Mouse (Mus musculus) adrenal gland, adult (tissue): ENCODE measurements around the gene Hrc.
A peak's percentile ranks its signal among the peaks of the same experiment; 100 is the strongest.

Source experiments
- DNase-seq, 2 experiments: peaks; one replicate each; pipeline ENCODE4 v3.0.0; 2022 to 2023; ENCODE audit warnings: low spot score in 1 of 2; ENCODE audit not compliant: inconsistent age in 2 of 2

Gene Hrc

DNA sequence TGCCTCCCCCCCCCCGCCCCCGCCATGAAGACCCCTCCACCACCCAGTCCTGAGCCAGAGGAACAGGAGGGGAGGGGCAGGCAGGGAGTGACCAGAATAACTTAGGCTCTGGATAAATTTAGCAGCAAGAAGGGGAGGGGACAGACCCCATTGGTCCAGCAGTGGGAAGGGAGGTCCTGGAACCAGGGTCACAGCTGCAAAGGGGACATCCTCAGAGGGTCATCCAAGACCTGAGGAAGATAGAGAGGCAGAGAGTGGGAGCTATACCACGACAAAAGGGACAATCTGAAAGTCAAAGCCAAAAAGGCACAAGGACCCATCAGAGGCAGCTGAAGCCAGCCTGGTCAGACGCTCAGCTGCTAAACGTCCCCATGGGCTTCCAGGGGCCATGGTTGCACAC lies at the start of gene Hrc:
Hrc (plus strand) TSS at position 235 of the 400 bp plus-strand sequence.
- no peak for DNase-seq

DNA sequence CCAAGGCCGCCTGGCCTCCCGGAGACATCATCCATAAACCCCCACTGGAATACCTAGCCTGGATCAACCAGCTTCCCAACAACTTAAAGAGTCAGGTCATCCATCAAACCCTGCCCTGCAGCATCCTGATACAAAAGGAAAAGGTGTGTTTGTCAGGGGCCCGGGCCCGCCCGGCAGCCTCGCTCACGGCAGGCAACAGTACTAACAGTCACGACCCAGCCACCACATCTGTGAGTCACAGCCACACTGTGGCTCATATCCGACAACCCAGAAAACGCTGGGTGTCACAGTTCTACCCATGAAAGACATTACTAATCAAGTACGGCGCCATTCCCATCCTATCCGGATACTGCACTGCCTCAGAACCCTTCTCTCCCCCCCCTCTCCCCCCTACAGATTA lies 48.6 kb upstream of the Hrc start:
- no peak for DNase-seq

DNA sequence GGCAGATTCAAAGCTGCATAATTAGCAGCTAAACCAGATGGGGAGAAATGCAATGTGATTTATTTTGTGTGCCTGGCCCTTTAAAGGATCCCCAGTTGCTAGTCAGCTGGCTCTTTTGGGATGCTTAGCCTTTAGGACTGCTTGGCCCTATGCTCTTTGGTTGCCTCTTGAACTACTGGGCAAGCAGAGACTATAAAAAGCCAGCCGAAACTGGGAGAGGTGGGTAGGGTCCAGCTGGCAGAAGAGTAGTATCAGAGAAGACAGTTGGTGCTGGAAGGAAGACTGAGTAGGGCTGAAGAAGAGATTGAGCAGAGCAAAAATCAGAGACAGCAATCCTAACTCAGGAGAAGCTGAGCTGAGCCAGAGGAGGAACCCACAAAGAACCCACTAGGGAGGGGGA lies 38.5 kb upstream of the Hrc start:
- DNase-seq = no peak

DNA sequence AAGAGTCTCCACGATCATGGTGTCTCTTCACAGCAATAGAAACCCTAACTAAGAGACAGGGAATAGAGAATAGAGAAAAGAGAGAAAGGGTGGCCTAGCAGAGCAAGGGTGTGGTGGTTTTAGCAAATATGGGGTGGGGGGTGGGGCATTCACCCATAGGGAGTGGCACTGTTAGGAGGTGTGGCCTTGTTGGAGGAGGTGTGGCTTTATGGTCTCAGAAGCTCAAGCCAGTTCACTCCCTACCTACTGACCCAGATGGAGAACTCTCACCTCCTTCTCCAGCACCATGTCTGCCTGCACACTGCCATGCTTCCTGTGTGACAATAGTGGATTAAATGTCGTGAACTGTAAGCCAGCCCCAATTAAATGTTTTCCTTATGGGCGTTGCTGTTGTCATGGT lies 37.5 kb upstream of the Hrc start:
- no peak for DNase-seq

DNA sequence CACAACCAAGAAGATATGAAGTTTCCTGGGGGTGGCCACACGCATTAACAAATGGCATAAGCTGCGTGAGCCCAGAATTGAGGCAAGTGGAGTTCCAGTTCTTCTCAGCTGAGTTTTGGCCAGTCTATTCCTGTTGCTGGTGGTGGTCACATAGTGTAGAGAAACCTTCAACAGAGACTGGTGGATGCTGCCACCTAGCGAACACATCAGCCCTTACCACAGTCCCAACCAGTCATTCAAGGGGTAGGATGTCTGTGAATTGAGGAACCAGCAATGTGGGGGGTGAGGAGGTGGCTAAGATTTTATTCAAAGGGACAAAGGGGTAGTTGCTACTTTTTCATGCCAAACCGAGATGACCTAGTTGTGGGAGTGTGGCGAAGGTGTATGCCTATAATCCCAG lies 35.3 kb upstream of the Hrc start:
- peak; percentile 30 to 65 for DNase-seq

DNA sequence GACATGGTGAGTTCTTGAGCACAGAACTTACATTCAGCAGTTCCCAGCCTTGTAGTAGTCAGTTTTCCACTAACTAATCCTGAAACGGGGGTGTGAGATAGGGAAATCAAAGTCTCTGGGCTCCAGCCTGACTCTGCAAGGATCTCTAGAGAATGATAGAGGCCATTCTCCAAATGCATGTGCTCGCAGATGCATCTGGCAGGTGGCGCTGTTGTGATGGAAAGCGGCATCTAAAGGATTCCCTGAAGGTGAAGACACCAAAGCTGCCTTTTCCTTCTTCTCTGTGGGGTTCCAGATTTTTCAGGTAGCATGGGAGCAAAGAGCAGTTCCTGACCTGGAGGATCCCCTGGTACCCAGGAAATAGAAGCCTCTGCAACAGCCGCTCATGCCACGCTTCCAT lies 34.8 kb upstream of the Hrc start:
- DNase-seq = peak; percentile 50 to 86

DNA sequence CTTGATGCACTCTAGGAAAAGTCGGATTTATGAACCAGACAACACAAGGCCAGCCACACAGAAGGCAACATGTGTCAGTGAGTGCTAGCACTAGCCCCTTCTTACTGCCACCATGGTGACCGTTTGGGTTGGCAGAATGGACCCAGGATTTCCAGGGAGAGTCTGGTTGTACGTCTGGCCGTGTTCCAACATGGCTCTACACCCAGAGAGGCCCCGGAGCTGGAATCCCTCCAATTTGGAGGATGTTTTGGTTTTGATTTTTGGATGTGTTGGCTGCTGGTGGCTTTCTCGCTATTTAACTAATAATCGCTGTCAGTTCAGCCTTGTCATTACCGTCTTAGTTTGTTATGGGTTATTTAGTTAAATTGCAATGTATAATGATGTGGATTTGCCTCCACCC lies 32.5 kb upstream of the Hrc start:
- no peak for DNase-seq

DNA sequence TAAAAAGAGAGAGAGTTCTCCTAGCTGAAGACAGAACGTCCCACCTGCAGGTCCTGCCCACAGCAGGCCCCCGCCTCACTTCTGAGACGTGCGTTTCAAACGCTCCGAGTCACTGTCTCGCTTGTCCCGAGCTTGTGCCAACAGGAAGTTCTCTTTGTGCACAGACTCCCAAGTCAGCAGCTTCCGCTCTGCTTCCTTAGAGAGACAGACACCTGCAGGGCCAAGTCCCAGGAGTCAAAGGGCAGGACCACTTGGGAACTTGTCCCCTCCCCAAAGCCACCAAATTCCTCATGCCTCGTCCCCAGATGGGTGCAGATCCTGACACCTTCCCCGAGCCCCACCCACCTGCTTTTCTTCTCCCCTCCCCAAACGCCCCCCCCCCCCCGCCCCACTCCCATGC lies 30.2 kb upstream of the Hrc start:
- no peak for DNase-seq

DNA sequence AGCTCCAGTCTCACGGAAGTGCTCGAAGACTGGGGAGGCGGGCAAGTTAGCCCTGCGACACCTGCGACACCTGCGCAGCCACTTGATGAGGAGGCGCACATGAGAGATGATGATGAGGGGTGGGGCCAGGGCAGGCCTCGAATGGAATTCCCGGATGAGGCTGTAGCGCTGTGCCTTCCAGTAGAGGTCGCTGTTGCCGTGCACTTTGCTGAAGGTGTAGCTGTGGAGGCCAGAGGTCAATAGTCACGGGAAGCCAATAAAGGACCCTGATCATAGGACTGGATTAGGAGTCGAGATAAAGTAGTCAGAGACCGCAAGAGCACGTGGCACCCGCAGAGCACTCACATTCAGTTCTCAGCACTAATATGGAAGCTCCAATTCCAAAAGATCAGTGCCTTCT lies 29.8 kb upstream of the Hrc start:
- DNase-seq = peak; percentile 66 to 85

DNA sequence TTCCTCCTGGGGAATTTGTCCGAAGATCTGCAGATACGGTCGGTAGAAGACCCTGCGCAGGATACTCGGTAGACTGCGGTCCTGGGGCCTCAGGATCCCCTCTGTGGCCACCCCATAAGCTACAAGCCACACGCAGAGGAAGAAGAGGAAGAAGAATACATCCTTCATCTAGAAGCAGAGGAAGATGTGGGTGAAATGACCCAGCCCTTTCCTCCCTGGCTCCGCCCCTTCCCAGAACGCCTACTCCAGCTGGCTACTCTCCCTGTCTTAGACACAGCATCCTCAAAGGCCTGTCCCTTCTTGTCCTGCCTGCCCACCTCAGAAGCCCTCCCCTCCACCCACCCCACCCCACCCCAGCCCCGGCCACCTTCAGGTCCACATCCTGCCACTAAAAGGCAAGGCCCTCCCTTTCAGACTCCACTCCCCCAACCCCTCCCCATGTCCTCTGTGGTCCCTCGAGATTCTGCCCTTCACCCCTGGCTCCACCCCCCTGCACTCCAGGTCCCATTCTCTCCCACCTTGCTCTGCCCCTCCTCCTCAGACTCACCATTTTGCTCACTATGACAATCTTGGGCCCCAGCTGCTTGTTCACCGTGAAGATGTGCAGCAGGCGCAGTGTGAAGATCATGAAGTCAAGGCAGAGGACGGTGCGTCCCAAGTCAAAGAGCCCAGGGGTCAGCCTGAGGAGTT lies 26.4 kb upstream of the Hrc start:
- no peak for DNase-seq

DNA sequence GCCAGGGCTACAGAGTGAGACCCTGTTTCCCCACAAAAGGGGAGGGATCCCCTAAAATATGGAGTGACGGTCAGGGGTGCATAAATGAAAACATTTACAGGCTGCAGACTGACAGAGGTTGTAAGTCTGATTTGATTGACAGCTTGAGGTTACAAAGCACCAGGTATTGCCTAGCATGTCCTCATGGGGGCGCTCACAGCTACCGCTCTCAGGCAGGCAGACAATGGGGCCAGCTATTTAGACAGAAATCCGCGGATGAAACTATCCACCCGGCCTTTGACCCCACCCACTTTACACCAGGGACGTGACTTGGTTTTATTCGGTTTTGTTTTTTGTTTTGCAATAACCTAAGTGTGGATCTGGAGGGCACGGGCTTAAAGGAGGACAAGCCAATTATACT lies 25.6 kb upstream of the Hrc start:
- DNase-seq = peak; percentile 42 to 76

DNA sequence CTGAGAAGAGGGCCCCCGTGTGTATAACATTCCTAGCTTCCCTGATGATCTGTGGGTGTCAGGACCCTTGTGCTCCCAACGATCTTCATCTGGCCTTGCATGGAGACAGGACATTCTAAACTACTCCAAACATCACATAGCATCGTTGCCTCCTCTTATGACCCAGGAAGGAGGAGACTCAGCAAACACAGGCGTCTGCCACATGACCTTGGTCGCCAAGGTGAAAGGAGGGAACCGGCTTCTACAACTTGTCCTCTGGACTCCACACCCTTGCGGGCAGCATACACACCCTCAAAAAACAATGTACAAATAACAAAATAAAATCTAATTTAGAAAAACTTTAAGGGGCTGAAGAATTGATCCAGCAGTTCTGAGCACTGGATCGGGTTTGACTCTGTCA lies 23.1 kb upstream of the Hrc start:
- DNase-seq = peak in 1 of 2 experiments; percentile 57

DNA sequence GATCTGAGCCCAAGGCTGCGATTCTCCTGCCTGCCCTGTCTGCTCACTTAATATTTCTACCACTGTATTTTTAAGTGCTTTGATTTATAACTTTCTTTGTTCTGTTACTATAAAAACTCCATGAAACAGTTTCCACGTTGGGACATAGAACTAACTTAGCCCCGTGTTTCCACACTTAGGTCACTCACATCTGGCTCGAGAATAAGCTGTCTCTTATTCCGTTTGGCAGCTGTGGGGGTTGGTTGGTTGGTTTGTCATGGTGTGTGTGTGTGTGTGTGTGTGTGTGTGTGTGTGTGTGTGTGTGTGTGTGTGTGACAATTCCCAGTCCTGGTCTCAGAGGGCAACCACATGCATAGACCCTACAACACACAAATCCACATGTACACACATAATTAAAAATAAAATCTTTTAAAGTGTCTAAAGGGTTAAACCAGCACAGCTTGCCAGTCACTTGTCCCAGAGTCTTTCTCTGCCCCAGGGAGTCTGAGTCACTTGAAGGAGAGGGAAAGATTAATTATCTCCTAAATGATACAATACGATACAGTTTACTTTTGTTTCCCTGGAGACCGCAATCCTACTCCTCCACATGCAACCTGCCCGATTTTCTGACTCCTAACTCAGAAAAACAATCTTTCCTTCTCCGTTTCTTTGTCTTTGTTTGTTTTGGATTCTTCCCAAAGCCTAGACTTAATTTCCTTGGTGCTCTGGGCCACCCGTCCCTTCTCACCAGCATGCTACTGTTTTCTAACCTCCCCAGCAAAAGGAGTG lies 22.2 kb upstream of the Hrc start:
- no peak for DNase-seq

DNA sequence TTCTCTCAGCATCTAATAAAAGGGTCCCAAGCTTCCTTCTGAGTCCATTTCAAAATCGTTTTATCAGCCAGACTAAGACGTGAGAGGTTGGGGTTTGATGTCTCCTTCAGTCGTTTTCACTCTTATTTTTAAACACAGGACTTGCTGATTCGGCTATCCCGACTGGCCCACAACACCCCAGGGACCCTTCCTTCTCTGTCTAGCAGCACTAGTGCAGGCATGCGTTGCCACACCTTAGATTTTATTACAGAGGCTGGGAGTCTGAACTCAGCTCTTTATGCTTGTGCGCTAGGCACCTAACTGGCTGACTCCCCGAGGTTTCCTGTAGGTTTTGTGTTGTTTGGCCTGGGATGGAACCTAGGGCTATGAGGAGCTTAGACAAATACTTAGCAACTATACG lies 21.6 kb upstream of the Hrc start:
- DNase-seq = no peak

DNA sequence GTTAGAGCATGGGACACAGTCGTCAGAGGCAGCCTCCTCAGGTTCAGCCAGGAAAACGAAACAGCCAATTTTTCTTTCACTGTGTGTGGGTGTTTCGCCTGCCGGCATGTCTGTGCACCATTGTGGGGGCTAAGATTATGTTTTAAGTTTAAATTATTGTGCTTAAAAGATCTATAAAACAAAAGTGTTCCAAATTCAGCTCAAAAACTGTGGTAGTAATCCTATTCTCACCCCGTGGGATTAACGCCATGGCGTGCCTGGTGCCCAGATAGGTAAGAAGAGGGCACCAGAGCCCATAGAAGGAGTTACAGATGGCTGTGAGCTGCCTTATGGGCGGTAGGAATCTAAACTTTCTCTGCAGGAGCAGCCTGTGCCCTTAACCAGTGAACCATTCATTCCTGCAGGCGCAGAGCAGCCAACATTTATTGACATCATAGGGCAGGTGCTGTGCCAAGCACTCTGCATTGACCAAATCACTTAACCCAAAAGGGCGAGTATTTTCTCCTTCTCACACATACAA lies 19.8 kb upstream of the Hrc start:
- DNase-seq = no peak

DNA sequence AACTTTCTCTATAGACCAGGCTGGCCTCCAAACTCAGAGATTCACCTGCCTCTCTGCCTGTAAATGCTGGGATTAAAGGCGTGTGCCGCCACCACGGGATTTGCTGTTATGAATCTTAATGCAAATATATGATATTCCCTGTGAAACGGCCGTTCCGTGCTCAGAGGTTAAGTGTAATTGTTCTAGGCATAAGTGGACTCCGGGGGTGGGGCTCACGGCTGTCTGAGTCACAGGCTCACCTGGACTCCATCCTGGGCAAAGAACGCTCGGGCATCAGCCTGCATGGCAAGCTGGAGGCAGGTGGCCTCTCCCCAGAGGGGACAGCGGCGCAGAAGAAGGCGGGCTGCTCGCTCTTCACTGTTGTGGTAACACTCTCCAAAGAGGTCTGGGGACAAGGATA lies 18.6 kb upstream of the Hrc start:
- DNase-seq = no peak

DNA sequence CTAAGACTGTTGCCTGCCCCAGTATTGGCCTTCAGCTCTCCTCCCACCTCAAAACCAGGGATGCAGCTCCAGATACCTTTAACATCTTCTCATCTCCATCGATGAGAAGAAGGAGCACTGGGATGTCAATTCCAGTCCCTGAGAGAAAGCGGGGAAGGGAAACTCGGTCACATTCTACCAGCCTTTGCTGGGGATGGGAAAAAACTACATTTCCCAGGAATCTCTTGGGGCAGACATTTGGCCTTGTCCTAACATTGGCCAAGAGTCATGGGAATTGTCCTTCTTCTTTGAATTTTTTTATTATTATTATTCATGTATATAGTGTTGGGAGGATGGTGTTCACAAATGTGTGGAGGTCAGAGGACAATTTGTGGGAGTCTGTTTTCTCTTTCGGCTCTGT lies 12.8 kb upstream of the Hrc start:
- DNase-seq = no peak

DNA sequence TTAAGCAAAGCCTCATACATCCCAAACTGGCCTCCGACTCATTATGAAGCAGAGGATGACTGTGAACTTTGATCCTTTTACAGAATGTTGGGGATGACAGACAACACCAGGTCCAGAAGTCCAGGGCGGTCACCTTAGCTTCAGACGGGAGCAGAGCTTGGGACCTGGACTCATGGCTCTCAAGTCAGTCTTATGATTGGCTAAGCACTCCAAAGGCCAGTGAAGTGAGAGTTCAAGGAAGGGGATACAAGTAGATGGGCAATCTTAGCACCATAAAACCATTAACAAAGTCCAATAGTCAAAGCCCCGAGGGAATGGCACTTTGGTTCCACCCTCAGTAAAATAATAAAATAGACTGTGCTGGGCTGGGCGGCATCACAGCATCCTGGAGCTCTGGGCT lies 12.0 kb upstream of the Hrc start:
- no peak for DNase-seq

DNA sequence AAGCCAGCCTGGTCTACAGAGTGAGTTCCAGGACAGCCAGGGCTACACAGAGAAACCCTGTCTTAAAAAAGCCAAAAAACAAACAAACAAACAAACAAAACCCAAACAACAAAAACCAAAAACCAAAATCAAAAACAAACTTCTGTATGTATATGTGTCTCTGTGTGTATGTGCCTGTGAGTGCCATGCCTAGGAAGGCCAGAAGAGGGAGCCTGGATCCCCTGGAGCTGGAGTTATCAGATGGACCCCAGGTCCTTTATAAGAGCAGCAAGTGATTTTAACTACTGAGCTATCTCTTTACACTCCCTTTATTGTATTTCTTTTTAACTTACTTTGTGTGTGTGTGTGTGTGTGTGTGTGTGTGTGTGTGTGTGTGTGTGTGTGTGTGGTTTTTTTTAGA lies 9.3 kb upstream of the Hrc start:
- no peak for DNase-seq

DNA sequence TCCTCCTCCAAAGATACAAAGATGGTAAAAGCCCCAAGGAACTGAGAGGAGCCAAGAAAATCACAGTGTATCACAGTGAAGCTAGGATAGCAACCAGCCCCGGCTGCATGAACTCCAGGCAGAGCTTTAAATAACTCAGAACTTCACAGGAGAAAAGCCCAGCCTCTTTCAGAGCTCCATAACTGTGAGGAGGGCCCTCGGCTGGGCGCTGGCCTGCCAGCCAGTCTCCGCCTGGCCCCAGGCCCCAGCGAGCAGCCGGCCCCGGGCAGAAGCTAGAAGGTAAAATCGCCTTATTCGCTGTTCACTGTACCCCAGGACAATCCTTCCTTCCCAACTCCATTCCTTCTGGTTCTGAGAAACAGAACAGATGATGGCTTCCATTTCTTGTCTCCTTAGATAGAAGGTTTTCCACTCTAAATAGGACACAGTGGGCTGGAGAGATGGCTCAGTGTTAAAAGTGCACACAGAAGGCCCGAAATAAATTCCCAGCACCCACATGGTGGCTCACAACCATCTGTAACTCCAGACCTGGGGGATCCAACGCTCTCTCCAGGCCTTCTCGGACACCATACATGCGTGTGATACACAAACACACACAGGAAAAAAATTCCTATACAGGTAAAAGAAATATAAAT lies 6.1 kb upstream of the Hrc start:
- DNase-seq = no peak

DNA sequence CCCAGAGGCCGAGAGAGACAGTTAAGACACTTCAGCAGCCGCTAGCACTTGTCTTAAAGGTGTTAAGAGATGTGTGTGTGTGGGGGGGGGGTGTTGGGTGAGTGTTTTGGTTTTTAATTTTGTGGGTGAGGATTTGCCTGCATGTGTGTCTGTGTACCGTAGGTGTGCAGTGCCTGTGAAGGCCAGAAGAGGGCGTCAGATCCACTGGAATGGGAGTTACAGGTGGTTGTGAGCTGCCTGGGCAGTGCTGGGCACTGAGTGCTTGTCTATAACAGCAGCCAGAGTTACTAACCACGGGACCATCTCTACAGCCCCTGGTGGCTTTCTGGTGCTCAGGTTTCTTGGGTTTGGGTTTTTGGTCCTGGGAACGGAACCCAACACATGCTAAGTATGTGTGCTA lies 3.6 kb upstream of the Hrc start:
- DNase-seq = no peak
